Mouse (Mus musculus) embryonic facial prominence, embryonic 11.5 days (tissue): ENCODE measurements at regions not wholly inside any gene's neighbourhood (a gene's known extent, or its start where the extent isn't known, plus 50 kb on each side); places are given as distances from the start of the nearest gene placed in this dataset.
"Not testable (repeated sequence)": the region's sequence is repeated elsewhere in the genome, so short reads cannot be mapped to it uniquely, and the experiment has no call there.

Experiments used
- ATAC-seq: fragments of 200-750 bp; cut with Nextera tagmentation; replicated peaks from 2 replicates; pipeline ENCODE4 v1.8.0; 2017; ENCODE audit warnings: low read depth; ENCODE audit not compliant: insufficient number of reproducible peaks, low FRiP score, low TSS enrichment
- DNase-seq: peaks from one replicate; pipeline ENCODE4 v3.0.0-alpha.2; 2015; ENCODE audit warnings: low spot score
- H3K27ac ChIP-seq: fragments of 300-500 bp; sonication (generic); replicated peaks from 2 replicates; pipeline ENCODE4 v1.5.1; 2014; ENCODE audit warnings: mild to moderate bottlenecking, low read depth, low read length, control low read depth
- H3K27me3 ChIP-seq: fragments of 300-500 bp; sonication (generic); 2 replicates; pipeline ENCODE4 v1.6.1; 2014; ENCODE audit warnings: mild to moderate bottlenecking, low read length, moderate library complexity, mixed read lengths; ENCODE audit not compliant: control insufficient read depth, insufficient read depth
- H3K36me3 ChIP-seq: fragments of 300-500 bp; sonication (generic); replicated peaks from 2 replicates; pipeline ENCODE4 v1.6.1; 2014; ENCODE audit warnings: low read depth, mild to moderate bottlenecking, low read length, moderate library complexity, mixed read lengths; ENCODE audit not compliant: control insufficient read depth, insufficient read depth
- H3K4me1 ChIP-seq: fragments of 300-500 bp; sonication (generic); 2 replicates; pipeline ENCODE4 v1.6.1; 2014; ENCODE audit warnings: low read length, mixed read lengths; ENCODE audit not compliant: control insufficient read depth, insufficient read depth
- H3K4me2 ChIP-seq: fragments of 300-500 bp; sonication (generic); 2 replicates; pipeline ENCODE4 v1.6.1; 2014; ENCODE audit warnings: low read depth, mild to moderate bottlenecking, control low read depth, low read length, moderate library complexity
- H3K4me3 ChIP-seq: fragments of 300-500 bp; sonication (generic); 2 replicates; pipeline ENCODE4 v1.5.1; 2014; ENCODE audit warnings: low read depth, low read length, control low read depth
- H3K9ac ChIP-seq: fragments of 300-500 bp; sonication (generic); replicated peaks from 2 replicates; pipeline ENCODE4 v1.6.1; 2014; ENCODE audit warnings: mild to moderate bottlenecking, control low read depth, low read length
- H3K9me3 ChIP-seq: fragments of 300-500 bp; sonication (generic); replicated peaks from 2 replicates; pipeline ENCODE4 v1.6.1; 2016; ENCODE audit warnings: mild to moderate bottlenecking, low read length, inconsistent platforms, mixed read lengths; ENCODE audit not compliant: control insufficient read depth
- WGBS: fragments of 180-500 bp; shearing (Covaris S2); extraction: QIAGEN DNeasy Blood & Tissue Kit; methylation state at CpG from one replicate; pipeline ENCODE4 v1.1.7; 2014; 5-methylcytosine and 5-hydroxymethylcytosine counted together

- not testable (repeated sequence) for ATAC-seq, DNase-seq, H3K9me3 ChIP-seq, H3K4me2 ChIP-seq, H3K36me3 ChIP-seq, H3K4me3 ChIP-seq, H3K27ac ChIP-seq, H3K9ac ChIP-seq, H3K4me1 ChIP-seq, H3K27me3 ChIP-seq
- WGBS, result 84% methylated on average over 3 of the region's 3 CpGs
Measured at GRCm38 (mm10) chr13:50007730-50008129, 208.9 kb upstream of the Gm30302 start.

- DNase-seq, H3K27me3 ChIP-seq, H3K9me3 ChIP-seq, H3K36me3 ChIP-seq, H3K9ac ChIP-seq, H3K4me1 ChIP-seq, H3K4me2 ChIP-seq, H3K27ac ChIP-seq, H3K4me3 ChIP-seq, ATAC-seq: not testable (repeated sequence)
- 69% methylated on average over 3 of the region's 4 CpGs for WGBS
Measured at GRCm38 (mm10) chr13:49966072-49966471, 167.3 kb upstream of the Gm30302 start.

DNA sequence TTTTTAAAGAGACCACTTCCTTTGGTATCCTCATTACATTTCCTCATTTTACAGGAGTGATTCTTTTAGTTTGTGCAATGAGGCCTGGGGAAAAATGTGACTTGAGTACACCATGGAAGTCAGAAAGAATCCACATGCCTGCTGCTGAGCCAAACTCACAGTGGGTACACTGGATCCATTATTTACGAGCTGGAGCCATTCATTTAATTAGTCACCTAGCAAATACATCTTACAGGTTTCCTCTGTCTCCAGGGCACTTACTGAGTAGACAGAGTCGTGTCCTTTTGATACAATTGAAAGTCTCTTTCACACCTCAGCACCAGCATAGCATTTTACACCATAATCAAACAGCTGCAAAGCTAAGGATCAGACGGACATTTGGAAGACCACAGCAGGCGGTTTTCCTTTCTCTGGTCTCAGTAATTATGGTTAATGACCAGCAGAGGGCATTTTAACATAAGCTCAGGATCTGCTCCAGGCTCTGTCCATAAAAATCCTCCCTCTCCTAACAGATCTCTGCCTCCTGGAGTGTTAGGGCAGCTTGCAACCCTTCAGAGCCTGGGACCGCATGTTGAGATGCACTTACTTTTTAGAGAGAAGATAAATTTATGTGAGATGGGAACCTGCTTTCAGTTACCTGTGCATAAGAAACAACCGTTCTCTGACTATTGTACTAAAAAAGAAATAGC is 159.3 kb upstream of the Gm30302 start:
- H3K4me1 ChIP-seq, H3K4me2 ChIP-seq, H3K36me3 ChIP-seq, H3K4me3 ChIP-seq, H3K9me3 ChIP-seq, ATAC-seq, H3K9ac ChIP-seq, H3K27ac ChIP-seq, H3K27me3 ChIP-seq: not testable (repeated sequence)
- WGBS, result 27% methylated on average over 5 of the region's 6 CpGs
- DNase-seq, result peak; percentile 0

DNA sequence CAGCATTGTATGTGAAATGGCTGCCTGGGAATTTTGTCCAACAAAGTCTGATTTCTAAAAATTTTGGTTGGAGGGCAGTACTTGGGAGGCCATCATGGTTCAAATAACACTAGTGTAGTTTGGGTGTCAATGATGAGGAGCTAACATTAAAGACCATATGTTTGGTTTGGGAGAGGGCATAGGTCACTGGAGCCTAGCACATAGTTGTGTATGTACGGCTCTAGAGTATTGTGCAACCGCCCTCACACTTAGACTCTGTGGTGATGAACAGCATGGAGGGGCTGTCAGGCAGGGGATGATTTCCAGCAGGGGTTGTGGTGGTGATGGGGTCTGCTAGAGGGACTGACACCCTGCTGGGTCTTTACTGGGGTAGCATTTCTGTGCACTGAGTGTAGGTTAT is 117.0 kb upstream of the Gm30302 start:
- no peaks in the 10 kb centered on the region for H3K4me1 ChIP-seq
- no peak overlapping the region for H3K27ac ChIP-seq
- no peaks in the 10 kb centered on the region for H3K36me3 ChIP-seq
- 93% methylated on average over 2 of the region's 2 CpGs for WGBS
- no peak for ATAC-seq
- H3K4me3 ChIP-seq, result no peak overlapping the region
- no peak overlapping the region for H3K4me2 ChIP-seq
- no peak overlapping the region for H3K9ac ChIP-seq
- DNase-seq, result no peak
- H3K9me3 ChIP-seq, result no peaks in the 10 kb centered on the region
- H3K27me3 ChIP-seq, result no peaks in the 10 kb centered on the region
